Mouse (Mus musculus): Measurements from ENCODE around the gene Hdgfl3.

DNA sequence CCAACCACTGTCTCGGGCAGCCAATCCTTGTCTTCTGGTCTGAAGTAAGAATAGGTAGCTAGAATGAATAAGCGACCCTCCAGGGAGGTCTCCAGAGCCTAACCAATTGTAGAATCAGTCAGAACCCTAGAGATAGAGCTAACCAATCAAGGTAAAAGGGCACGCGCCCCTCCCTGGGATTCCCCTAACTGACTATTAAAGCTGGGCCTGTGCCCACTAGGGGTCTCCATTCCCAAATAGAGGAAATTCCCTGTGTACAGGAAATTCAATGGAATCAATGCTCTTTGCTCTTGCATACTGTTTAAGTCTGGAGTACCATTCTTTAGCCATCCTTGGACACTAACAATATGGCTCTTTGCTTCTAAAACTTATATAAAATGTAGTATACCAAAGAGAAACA, 11.1 kb upstream of the Hdgfl3 start:
- TF ChIP-seq MAFK (IDR thresholded peaks at IDR 0.05; ENCODE audit: insufficient read depth, low read depth, low read length) (no peak), CHD2 (IDR thresholded peaks at IDR 0.05; ENCODE audit: low read depth, low read length) (no peak), HCFC1 (IDR thresholded peaks at IDR 0.05; ENCODE audit: borderline replicate concordance, insufficient read depth, low read length) (no peak), ZC3H11A (IDR thresholded peaks at IDR 0.05; ENCODE audit: borderline replicate concordance, low read depth, low read length) (no peak)
